Mouse (Mus musculus) ES-CJ7 (cell line): ENCODE measurements around the gene Arhgap23.

Experiments
- DNase-seq: peaks from one replicate; pipeline ENCODE4 v3.0.0; 2011; ENCODE audit warnings: low read depth, low spot score

The Arhgap23 gene

GRCm38 (mm10) chr11:97502846-97503245 lies 87.5 kb downstream of the Arhgap23 start:
- peak; percentile 61 for DNase-seq

- DNase-seq = no peak
Observed at GRCm38 (mm10) chr11:97505784-97506183, 90.5 kb downstream of the Arhgap23 start.

- DNase-seq = peak; percentile 58
Observed at GRCm38 (mm10) chr11:97506331-97506730, 91.0 kb downstream of the Arhgap23 start.

GRCm38 (mm10) chr11:97508198-97508597 lies 92.9 kb downstream of the Arhgap23 start:
- DNase-seq = no peak

- no peak for DNase-seq
Observed at GRCm38 (mm10) chr11:97509058-97509457, 93.7 kb downstream of the Arhgap23 start.

- no peak for DNase-seq
Observed at GRCm38 (mm10) chr11:97509715-97510485, 94.6 kb downstream of the Arhgap23 start.

GRCm38 (mm10) chr11:97510966-97511660 lies 95.8 kb downstream of the Arhgap23 start:
- peak; percentile 90 for DNase-seq

- peak; percentile 90 for DNase-seq
Observed at GRCm38 (mm10) chr11:97511661-97512369, 96.5 kb downstream of the Arhgap23 start.

- no peak for DNase-seq
Observed at GRCm38 (mm10) chr11:97512511-97512910, 97.2 kb downstream of the Arhgap23 start.

GRCm38 (mm10) chr11:97513066-97513465 lies 97.7 kb downstream of the Arhgap23 start:
- peak; percentile 71 for DNase-seq

GRCm38 (mm10) chr11:97520541-97520940 lies 105.2 kb downstream of the Arhgap23 start:
- DNase-seq = no peak

- DNase-seq = no peak
Observed at GRCm38 (mm10) chr11:97521741-97522474, 106.6 kb downstream of the Arhgap23 start.

- DNase-seq = no peak
Observed at GRCm38 (mm10) chr11:97523107-97523506, 107.8 kb downstream of the Arhgap23 start.

GRCm38 (mm10) chr11:97523827-97524261 lies 108.5 kb downstream of the Arhgap23 start:
- DNase-seq = no peak

- DNase-seq = no peak
Observed at GRCm38 (mm10) chr11:97524306-97524705, 109.0 kb downstream of the Arhgap23 start.

- DNase-seq = no peak
Observed at GRCm38 (mm10) chr11:97525313-97525712, 110.0 kb downstream of the Arhgap23 start.

- DNase-seq = no peak
Observed at GRCm38 (mm10) chr11:97528282-97528808, 113.0 kb downstream of the Arhgap23 start.

- DNase-seq = no peak
Observed at GRCm38 (mm10) chr11:97530069-97530468, 114.7 kb downstream of the Arhgap23 start.

GRCm38 (mm10) chr11:97530961-97531360 lies 115.6 kb downstream of the Arhgap23 start:
- DNase-seq = no peak

GRCm38 (mm10) chr11:97531381-97532260 lies 116.3 kb downstream of the Arhgap23 start:
- DNase-seq = peak; percentile 92
